Mouse (Mus musculus): ENCODE data around the gene 9530053A07Rik.
A peak's percentile ranks its signal among the peaks of the same experiment; 100 is the strongest.

- TF ChIP-seq CTCF (IDR thresholded peaks at IDR 0.05; ENCODE audit: low read depth) (peak; percentile 44), EP300 (optimal IDR thresholded peaks at IDR 0.05) (no peak)
These were observed 24.6 kb upstream of the 9530053A07Rik start for GRCm38 (mm10) chr7:28104670-28105069.
